Mouse (Mus musculus): ENCODE measurements at regions not wholly inside any gene's neighbourhood (a gene's known extent, or its start where the extent isn't known, plus 50 kb on each side); places are given as distances from the start of the nearest gene placed in this dataset.

DNA sequence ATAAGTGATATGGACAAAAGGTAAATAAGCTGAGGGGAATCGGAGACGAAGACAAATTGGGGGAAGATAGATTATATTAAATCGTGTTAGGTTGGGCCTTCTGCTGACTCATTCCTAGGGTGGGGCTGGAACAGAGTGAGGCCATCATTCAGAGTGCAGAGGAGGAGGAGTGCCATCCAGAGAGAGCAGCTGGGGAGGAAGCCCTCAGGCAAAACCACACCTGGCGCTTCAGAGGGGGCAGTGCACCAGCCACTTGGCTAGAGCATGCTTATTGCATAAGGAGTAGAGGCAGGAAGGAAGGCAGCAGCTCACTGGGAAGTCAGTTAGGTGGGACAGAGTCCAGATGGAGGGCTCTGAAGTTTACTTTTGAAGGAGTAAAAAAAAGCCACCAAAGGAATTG lies 51.0 kb upstream of the Bank1 start:
- TF ChIP-seq CTCF (conservative IDR thresholded peaks at IDR 0.05; ENCODE audit: insufficient read depth, insufficient read length, low read depth, low read length): no peak
- TF ChIP-seq POLR2A (IDR thresholded peaks at IDR 0.05; ENCODE audit: low read depth, low read length): no peak
- Histone ChIP-seq H3K27ac (ENCODE audit: insufficient read depth, low read depth, low read length) (no peak overlapping the region), H3K27me3 (replicated peaks; ENCODE audit: control insufficient read depth, insufficient read depth, low read length) (no peaks in the 10 kb centered on the region), H3K4me3 (ENCODE audit: insufficient read depth, low read depth, low read length) (no peak overlapping the region), H3K4me1 (ENCODE audit: control insufficient read depth, insufficient read depth, low read length) (no peaks in the 10 kb centered on the region), H3K36me3 (ENCODE audit: control insufficient read depth, insufficient read depth, low read length) (no peaks in the 10 kb centered on the region)
- WGBS: 83% methylated on average over 4 of the region's 4 CpGs
- no peak for DNase-seq
